Mouse (Mus musculus) fibroblast of lung, adult 2 months (primary cell): ENCODE measurements around the gene N4bp2l2.
"Not testable (repeated sequence)": the region's sequence is repeated elsewhere in the genome, so short reads cannot be mapped to it uniquely, and the experiment has no call there.

Experiments
- DNase-seq: peaks from one replicate; pipeline ENCODE4 v3.0.0-alpha.2; 2011; ENCODE audit warnings: low read depth

The N4bp2l2 gene

GRCm38 (mm10) chr5:150666133-150666739 lies at the start of gene N4bp2l2:
TSS of gene N4bp2l2 (minus strand) at chr5:150666183.
- DNase-seq: not testable (repeated sequence)

- no peak for DNase-seq
Observed at GRCm38 (mm10) chr5:150713431-150713830, 47.4 kb upstream of the N4bp2l2 start.

GRCm38 (mm10) chr5:150711503-150711902 lies 45.5 kb upstream of the N4bp2l2 start:
- no peak for DNase-seq

- DNase-seq: not testable (repeated sequence)
Observed at GRCm38 (mm10) chr5:150707181-150707580, 41.2 kb upstream of the N4bp2l2 start.

- DNase-seq: not testable (repeated sequence)
Observed at GRCm38 (mm10) chr5:150706651-150707050, 40.7 kb upstream of the N4bp2l2 start.

- DNase-seq: no peak
Observed at GRCm38 (mm10) chr5:150702714-150703113, 36.7 kb upstream of the N4bp2l2 start.

GRCm38 (mm10) chr5:150693277-150693676 lies 27.3 kb upstream of the N4bp2l2 start:
- DNase-seq: no peak

- no peak for DNase-seq
Observed at GRCm38 (mm10) chr5:150690685-150691084, 24.7 kb upstream of the N4bp2l2 start.

- not testable (repeated sequence) for DNase-seq
Observed at GRCm38 (mm10) chr5:150682862-150683261, 16.9 kb upstream of the N4bp2l2 start.

- no peak for DNase-seq
Observed at GRCm38 (mm10) chr5:150674866-150675265, 8.9 kb upstream of the N4bp2l2 start.

- no peak for DNase-seq
Observed at GRCm38 (mm10) chr5:150673880-150674621, 8.1 kb upstream of the N4bp2l2 start.

GRCm38 (mm10) chr5:150673153-150673835 lies 7.3 kb upstream of the N4bp2l2 start, which contains the start of gene Pds5b:
TSS of gene Pds5b (plus strand) at chr5:150673739.
- DNase-seq: peak; percentile 83

- DNase-seq: no peak
Observed at GRCm38 (mm10) chr5:150672343-150672742, 6.4 kb upstream of the N4bp2l2 start.

- no peak for DNase-seq
Observed at GRCm38 (mm10) chr5:150668731-150669130, 2.7 kb upstream of the N4bp2l2 start.

GRCm38 (mm10) chr5:150665132-150665954 lies 640 bp downstream of the N4bp2l2 start:
- DNase-seq: peak; percentile 98

- DNase-seq: no peak
Observed at GRCm38 (mm10) chr5:150664794-150665131, 1.2 kb downstream of the N4bp2l2 start.

- not testable (repeated sequence) for DNase-seq
Observed at GRCm38 (mm10) chr5:150663926-150664325, 2.1 kb downstream of the N4bp2l2 start.

- not testable (repeated sequence) for DNase-seq
Observed at GRCm38 (mm10) chr5:150660296-150660695, 5.7 kb downstream of the N4bp2l2 start.

- DNase-seq: not testable (repeated sequence)
Observed at GRCm38 (mm10) chr5:150659425-150659824, 6.6 kb downstream of the N4bp2l2 start.

- DNase-seq: no peak
Observed at GRCm38 (mm10) chr5:150654548-150654947, 11.4 kb downstream of the N4bp2l2 start.

- DNase-seq: no peak
Observed at GRCm38 (mm10) chr5:150652578-150652977, 13.4 kb downstream of the N4bp2l2 start.

GRCm38 (mm10) chr5:150644926-150645325 lies 21.1 kb downstream of the N4bp2l2 start:
- DNase-seq: no peak
